Mouse (Mus musculus): ENCODE results near the gene Phospho2.
"Not testable (repeated sequence)": the region's sequence is repeated elsewhere in the genome, so short reads cannot be mapped to it uniquely, and the experiment has no call there.

Gene Phospho2

GRCm38 (mm10) chr2:69789429-69790069 is at the start of gene Phospho2, which contains the start of gene Ccdc173:
TSS of gene Phospho2 (plus strand) at chr2:69789623.
TSS of gene Ccdc173 (minus strand) at chr2:69789575.
- DNase-seq (ENCODE audit: low read depth), result peak; percentile 97

- DNase-seq (ENCODE audit: low read depth), result no peak
Measured at GRCm38 (mm10) chr2:69745091-69745490, 44.3 kb upstream of the Phospho2 start.

DNA sequence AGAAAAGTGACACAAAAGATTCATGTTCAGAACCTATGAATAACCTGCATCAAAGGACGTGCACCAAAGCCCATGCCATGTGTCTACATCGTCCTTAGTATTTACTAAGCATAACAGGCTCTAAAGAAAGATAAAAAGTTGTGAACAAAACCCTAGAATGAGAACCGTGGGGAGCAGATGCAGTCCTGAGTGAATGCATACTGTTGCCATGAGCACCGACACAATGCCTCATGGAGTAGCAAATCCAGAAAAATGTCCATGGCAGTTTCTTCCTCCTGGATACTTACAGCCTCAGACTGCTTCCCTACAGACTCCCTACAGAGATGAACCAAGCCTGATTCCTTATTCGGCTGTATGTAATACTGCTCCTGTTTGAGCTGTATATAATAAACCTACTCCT is 28.4 kb upstream of the Phospho2 start:
- no peak for DNase-seq (ENCODE audit: low read depth)

GRCm38 (mm10) chr2:69763340-69763739 is 26.1 kb upstream of the Phospho2 start:
- DNase-seq (ENCODE audit: low read depth), result no peak

- no peak for DNase-seq (ENCODE audit: low read depth)
Measured at GRCm38 (mm10) chr2:69764716-69765115, 24.7 kb upstream of the Phospho2 start.

DNA sequence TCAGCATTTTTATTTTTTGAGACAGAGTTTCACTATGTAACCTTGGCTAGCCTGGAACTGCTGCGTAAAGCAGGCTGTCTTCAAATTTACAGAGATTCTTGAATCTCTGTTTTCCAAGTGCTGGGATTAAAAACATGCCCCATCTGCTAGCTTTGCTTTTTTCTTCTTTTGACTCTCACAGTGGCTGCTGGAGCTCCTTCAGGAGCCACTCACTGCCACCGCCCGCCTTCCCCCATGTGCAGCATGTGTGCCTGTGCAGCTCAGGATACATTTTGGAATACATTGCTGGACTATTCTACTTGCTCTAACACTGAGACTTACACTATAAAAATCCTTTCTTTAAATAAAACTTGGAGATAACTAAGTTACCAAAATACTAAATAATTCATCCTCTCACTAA is 16.1 kb upstream of the Phospho2 start:
- no peak for DNase-seq (ENCODE audit: low read depth)

DNA sequence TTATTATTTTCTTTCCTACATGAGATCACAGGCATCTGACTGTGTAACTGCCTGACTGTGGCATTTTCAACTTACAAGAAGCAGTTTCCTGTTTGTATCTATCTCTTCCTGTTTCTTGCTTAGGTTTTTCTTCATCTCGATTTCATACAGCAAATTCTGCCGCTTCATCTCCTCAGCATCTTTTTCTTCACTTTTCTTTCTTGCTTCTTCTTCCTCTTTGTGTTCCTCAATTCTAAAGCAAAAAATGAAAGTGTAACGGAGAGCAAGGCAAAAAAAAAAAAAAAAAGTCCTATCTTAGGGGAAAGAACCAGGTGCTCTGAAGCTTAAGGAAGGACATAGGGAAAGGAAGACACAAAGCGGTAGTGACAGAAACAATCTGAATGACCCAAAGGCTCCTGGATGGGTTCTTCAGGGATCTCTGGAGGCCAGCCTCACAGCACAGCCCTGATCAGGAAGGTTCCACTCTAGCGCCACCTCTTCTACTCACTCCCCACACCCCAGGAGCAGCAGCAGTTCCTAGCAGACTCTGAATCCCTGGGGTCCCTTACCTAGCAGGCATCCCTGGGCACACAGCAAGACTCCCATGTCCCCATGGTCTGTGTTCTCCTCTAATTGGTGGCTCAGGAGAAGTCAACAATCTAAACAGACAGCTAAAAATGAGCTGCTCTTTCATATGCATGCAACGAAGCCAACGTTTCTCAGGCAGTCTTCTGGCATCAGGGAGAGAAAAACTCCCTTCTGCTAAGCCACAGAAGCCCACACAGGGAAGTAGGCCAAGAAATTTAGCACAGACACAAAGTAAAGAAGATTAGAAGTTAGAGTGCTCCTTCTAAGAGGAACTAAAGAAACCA is 11.2 kb upstream of the Phospho2 start:
- DNase-seq (ENCODE audit: low read depth), result no peak

DNA sequence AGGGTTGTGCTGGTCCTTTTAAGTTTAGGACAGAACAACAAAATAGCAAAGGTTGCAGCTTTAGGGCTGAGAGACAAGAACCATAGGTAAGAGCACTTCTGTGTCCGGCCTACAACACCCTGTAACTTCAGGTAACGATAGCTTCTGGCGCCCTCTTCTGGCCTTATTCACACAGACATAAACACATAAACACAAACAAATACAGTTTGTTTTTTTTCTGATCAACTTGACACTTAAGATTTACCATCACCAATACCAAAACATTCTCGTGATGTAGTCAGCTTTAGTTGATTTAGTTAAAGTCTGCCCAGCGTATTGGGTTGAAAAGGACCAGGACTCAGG is 10.6 kb upstream of the Phospho2 start:
- no peak for DNase-seq (ENCODE audit: low read depth)

- DNase-seq (ENCODE audit: low read depth), result no peak
Measured at GRCm38 (mm10) chr2:69788974-69789373, 449 bp upstream of the Phospho2 start.

DNA sequence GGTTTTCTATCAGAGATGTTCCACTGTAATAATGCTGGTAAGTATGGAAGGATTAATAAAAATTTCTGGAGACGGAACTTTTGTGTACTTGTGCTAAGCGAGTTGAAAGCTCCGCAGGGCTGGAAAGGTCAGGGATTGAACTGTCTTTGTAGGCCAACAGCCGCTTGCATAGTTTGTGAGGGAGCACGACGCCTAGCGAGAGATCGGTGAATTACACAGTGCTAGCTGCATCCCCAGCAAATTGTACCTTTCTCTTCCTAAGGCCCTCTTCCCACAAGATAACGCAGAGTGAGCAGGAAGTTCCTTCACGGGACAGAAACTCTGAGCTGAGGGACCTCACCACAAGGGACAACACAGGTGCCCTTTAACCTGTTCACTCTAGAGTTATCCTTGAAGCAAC is 862 bp downstream of the Phospho2 start:
- peak; percentile 91 for DNase-seq (ENCODE audit: low read depth)

- no peak for DNase-seq (ENCODE audit: low read depth)
Measured at GRCm38 (mm10) chr2:69790722-69791121, 1.3 kb downstream of the Phospho2 start.

GRCm38 (mm10) chr2:69802911-69803312 is 13.5 kb downstream of the Phospho2 start:
- no peak for DNase-seq (ENCODE audit: low read depth)

DNA sequence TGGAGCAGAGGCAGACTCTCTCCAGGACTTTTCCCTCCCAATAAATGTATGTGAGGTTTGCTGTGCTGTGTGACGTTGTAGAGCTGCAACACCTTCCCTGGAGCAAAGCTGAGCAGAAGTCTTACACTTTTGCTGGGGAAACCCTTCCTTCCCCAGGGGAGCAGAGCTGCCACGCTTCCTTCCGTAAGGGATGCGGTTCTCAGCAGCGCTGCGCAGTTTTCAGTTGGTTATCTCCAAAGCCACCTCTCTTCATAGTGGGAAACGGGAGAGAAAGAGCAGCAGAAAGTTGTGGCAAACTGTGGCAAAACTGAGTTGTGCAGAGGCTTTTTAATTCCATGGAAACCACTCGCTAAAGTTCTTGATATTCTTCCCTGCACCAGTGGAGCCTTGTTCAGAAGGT is 14.3 kb downstream of the Phospho2 start:
- DNase-seq (ENCODE audit: low read depth), result no peak

DNA sequence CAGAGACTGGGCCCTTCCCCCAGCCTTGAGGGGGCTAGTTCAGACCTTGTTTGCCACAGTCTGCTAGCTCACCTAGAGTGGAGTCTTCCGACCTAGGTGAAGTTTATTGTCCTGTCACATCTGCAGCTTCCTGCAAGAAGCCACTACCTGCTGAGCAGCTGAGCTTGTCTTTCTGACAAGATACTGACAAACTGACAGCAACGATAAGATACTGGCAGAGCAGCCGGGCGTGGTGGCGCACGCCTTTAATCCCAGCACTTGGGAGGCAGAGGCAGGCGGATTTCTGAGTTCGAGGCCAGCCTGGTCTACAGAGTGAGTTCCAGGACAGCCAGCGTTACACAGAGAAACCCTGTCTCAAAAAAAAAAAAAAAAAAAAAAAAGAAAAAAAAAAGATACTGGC is 15.2 kb downstream of the Phospho2 start:
- not testable (repeated sequence) for DNase-seq (ENCODE audit: low read depth)

- no peak for DNase-seq (ENCODE audit: low read depth)
Measured at GRCm38 (mm10) chr2:69810169-69810568, 20.7 kb downstream of the Phospho2 start.

DNA sequence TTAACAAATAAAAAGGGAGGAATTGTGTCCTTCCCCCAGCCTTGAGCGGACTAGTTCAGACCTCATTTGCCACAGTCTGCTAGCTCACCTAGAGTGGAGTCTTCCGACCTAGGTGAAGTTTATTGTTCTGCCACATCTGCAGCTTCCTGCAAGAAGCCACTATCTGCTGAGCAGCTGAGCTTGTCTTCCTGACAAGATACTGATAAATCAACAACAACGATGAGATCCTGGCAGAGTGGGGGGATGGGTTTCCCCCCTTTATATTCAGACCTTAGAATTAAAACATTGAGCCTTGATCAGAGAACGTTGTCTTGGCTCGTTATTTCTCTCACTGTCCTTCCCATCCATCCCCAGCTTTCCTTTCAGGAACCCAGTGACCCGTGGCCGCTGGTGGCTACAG is 21.9 kb downstream of the Phospho2 start:
- not testable (repeated sequence) for DNase-seq (ENCODE audit: low read depth)

DNA sequence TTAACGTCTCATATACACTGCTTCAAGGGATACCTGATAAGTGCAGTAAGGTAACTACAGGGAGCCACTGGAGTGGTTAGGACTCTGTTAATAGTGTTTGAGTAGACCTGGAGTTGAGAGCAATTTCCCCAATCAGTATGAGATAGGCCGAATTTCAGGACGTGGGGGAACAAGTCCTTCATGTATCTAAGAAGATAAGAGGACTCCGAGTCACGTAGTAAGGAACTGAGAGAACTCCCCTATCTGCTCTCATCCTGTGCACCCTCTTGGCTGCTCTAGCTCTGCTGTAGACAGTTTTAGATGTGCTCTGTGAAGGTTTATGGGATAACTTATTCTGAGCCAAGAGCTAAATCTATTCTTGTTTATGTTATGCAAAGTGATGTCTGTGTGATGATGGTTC is 27.2 kb downstream of the Phospho2 start:
- DNase-seq (ENCODE audit: low read depth), result no peak

DNA sequence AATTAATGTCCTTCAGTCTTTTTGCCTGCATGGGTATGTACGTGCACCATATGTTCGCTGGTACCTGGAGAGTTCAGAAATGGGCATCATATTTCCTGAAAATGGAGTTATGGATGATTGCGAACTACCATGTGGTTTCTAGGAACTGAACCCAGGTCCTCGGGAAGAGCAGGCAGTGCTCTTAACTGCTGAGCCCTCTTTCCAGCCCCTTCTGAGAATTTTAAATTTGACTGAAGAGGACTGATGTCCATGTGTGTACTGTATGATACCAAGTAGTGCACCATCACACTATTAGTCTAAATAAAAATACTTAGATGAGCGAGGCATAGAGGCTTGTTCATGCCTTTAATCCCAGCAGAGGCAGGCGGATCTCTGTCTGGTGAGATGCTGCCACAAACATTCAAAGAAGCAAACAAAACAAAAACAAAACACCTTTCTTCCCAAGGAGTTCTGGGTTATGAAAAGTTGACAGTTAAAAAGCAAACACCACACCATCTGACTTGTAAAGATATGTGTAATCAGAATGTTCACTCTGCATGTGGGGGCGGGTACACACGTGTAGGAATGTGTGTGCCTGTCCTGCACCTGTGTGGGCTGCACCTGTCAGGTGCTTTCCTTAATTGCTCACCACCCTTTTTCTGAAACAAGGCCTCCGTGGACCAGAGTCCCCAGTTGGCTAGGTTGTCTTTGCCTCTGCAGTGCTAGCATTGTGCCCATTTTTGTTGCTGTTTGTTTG is 29.1 kb downstream of the Phospho2 start:
- DNase-seq (ENCODE audit: low read depth), result no peak

DNA sequence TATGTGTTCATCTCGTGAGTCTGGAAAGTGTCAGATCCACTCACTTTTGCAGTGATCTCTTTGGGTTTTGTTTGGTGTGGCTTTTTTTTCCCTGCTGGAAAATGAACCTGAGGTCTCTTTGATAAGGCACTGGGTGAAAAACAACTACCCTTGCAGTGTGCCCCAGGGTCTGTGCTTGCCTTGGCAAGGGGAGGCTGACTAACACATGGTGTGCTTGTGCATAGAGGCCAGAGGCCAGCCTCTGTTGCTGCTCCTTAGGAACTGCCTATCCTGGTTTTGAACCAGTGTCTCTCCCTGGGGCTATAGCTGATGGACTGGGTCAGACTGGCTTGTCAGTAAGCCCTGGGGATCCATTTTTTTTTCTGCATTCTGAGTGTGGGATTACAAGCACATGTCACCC is 30.8 kb downstream of the Phospho2 start:
- DNase-seq (ENCODE audit: low read depth), result no peak

- peak; percentile 33 for DNase-seq (ENCODE audit: low read depth)
Measured at GRCm38 (mm10) chr2:69821711-69822110, 32.3 kb downstream of the Phospho2 start, which contains the start of gene Klhl23. TSS of gene Klhl23 (plus strand) at chr2:69821944.

DNA sequence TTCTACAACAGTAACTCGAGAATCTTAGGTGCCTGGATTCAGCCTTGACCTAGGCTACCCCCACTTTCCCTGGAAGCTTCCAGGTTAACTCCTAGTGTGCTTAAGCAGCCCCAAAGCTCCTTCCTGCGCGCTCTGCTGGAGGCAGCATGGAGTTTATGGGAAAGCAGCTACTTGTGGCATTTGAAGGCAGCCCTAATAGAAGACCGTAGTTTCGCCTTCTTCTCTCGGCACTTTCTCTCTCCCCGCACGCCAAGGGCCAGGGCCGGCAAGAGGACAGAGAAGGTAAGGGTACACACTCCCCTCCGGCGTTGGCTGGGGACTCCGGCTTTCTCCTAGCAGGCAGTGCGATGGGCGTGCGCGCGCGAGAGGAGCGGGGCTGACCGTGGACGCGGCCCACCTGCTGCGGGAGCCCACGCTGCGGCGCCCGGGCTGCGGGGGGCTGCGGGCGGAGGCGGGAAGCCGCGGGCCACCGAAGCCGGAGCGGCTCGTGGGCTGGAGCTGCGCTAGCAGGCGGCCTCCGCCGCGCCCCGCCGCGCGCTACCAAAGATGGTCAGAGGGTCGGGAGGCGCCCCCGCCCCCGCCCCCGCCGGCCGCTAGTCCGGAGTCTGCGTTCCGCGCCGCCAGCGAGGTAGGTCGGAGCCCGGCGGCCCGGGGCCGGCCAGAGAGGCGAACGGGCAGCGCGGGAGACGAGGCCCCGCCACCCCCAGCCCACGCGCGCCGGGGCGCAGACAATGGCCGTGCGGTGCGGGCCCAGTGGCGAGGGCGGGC is 33.1 kb downstream of the Phospho2 start:
- DNase-seq (ENCODE audit: low read depth), result peak; percentile 20

DNA sequence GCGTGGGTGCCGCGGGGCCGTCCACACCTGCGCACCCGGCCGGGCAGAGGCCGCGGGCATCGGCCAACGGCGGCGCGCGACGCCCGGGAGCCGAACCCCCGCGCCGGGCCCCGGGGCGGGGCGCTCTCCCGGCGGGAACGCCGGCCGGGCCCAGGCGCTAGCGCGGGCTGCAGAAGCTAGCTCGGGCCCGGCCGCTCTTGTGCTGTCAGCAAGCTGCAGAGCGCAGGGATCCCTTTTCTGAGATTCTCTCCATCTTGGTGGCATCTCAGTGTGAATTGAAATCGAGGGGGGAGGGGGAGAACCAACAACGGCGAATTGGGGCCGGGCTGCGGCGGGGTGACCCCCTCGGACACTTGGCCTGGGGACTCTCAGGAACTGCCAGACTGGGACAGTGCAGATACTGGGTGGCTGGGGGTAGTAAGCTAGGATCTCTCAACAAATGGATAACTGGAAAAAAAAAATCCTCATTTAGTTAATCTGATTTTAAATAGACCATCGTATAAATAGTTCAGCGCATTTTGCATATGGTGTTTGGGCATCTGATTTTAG is 33.8 kb downstream of the Phospho2 start:
- no peak for DNase-seq (ENCODE audit: low read depth)
